Mouse (Mus musculus) CH12.LX (cell line): ENCODE measurements around the gene Isg15.

Experiments used
- CTCF ChIP-seq, 2 experiments: IDR thresholded peaks in 1 of 2; conservative IDR thresholded peaks in 1 of 2; 2 replicates each; pipeline ENCODE4 v1.5.1; 2011 to 2012; ENCODE audit warnings: low read depth in 2 of 2, low read length in 2 of 2, improper control_type of control experiment in 1 of 2, inconsistent platforms in 1 of 2, mild to moderate bottlenecking in 1 of 2, moderate library complexity in 1 of 2
- EP300 ChIP-seq: IDR thresholded peaks from 2 replicates; pipeline ENCODE4 v1.6.1; 2011; ENCODE audit warnings: low read length, improper control_type of control experiment

GRCm38 (mm10) chr4:156194346-156194745, 6.3 kb downstream of the Isg15 start:
- TF ChIP-seq CTCF (conservative IDR thresholded peaks at IDR 0.05 in 1 of 2, IDR thresholded peaks at IDR 0.05 in 1 of 2; ENCODE audit: low read depth in 2 of 2, low read length in 2 of 2): no peak
- TF ChIP-seq EP300: no peak
